Mouse (Mus musculus): ENCODE results near the gene Irgq. TPM values are rescaled to one million over a fixed set of nuclear protein-coding genes. Genes with fewer than 3 reads are reported as not detected.

Gene Irgq
- total RNA-seq, 1 experiment = 6.2 TPM

GRCm38 (mm10) chr7:24587330-24588105, 57.0 kb downstream of the Irgq start, which contains the start of the genes Ethe1 and Zfp575:
TSS of gene Ethe1 (plus strand) at chr7:24587543.
TSS of gene Zfp575 (minus strand) at chr7:24587641.
- H3K4me1 ChIP-seq (ENCODE audit: control insufficient read depth in 2 of 2, insufficient read depth in 2 of 2, low read length in 2 of 2, poor library complexity in 1 of 2) = peaks cover 2 to 7% of the 10 kb centered on the region in 2 experiments; a peak in 2 of 4 replicates
- no peak for DNase-seq (ENCODE audit: low read depth, low spot score)
- no peak within 1 kb of the TSS for H3K27ac ChIP-seq (ENCODE audit: insufficient read depth, low read depth, low read length, poor library complexity, severe bottlenecking)
- no peaks in the 10 kb centered on the region for H3K9me3 ChIP-seq (ENCODE audit: control insufficient read depth, insufficient read depth, low read depth, low read length)
- H3K9ac ChIP-seq (ENCODE audit: insufficient read depth, low read depth, low read length, poor library complexity, severe bottlenecking) = 0 out of 2 replicates have a peak within 1 kb of the TSS, but pooled peaks have one; percentile 15
- TF ChIP-seq ZC3H11A (IDR thresholded peaks at IDR 0.05; ENCODE audit: borderline replicate concordance, low read depth, low read length) (no peak), CHD2 (IDR thresholded peaks at IDR 0.05; ENCODE audit: low read depth, low read length) (no peak), HCFC1 (IDR thresholded peaks at IDR 0.05; ENCODE audit: borderline replicate concordance, insufficient read depth, low read length) (no peak), ZNF384 (IDR thresholded peaks at IDR 0.05; ENCODE audit: low read depth, low read length) (no peak), MAFK (IDR thresholded peaks at IDR 0.05; ENCODE audit: insufficient read depth, low read depth, low read length) (no peak)
- in situ Hi-C loops (cut with MboI; ENCODE audit: low sequenced_read_pairs in 2 of 2, unreplicated experiment in 2 of 2) = no loop called here
- H3K4me3 ChIP-seq (ENCODE audit: insufficient read depth in 1 of 2, low read depth in 1 of 2, low read length in 2 of 2, poor library complexity in 1 of 2, severe bottlenecking in 1 of 2) = peak within 1 kb of the TSS; percentile 35 to 62
- no peaks in the 10 kb centered on the region for H3K36me3 ChIP-seq (ENCODE audit: control insufficient read depth, insufficient read depth, low read length, poor library complexity, severe bottlenecking)

Other genes with a start within 250 kb of the Irgq start
- gene Zfp61, start 229.5 kb upstream of the Irgq start, total RNA-seq (2012; rRNA removed) = 22.4 and 30.4 TPM in 2 replicates
- 5.4 and 8.0 TPM in 2 replicates for gene Zfp94, start 214.0 kb upstream of the Irgq start, total RNA-seq (2012; rRNA removed)
- gene Tescl, start 196.8 kb upstream of the Irgq start, total RNA-seq (2012; rRNA removed) = 2.3 and 2.4 TPM in 2 replicates
- gene Lypd5, start 181.5 kb upstream of the Irgq start, total RNA-seq (2012; rRNA removed) = not detected in 2 replicates
- gene Kcnn4, start 160.4 kb upstream of the Irgq start, total RNA-seq (2012; rRNA removed) = 3.2 and 5.3 TPM in 2 replicates
- 25.7 and 35.7 TPM in 2 replicates for gene Smg9, start 131.1 kb upstream of the Irgq start, total RNA-seq (2012; rRNA removed)
- gene Irgc1, start 78.4 kb upstream of the Irgq start, total RNA-seq (2012; rRNA removed) = 0.16 TPM in 1 of 2 replicates, not detected in the other
- 99.5 and 118 TPM in 2 replicates for gene Plaur, start 68.2 kb upstream of the Irgq start, total RNA-seq (2012; rRNA removed)
- gene Cadm4, start 48.7 kb upstream of the Irgq start, total RNA-seq (2012; rRNA removed) = 10.8 and 21.4 TPM in 2 replicates
- 94.1 and 114 TPM in 2 replicates for gene Zfp428, start 23.7 kb upstream of the Irgq start, total RNA-seq (2012; rRNA removed)
- 1.2 and 1.6 TPM in 2 replicates for gene AC161166.1, start 18.2 kb upstream of the Irgq start, total RNA-seq (2012; rRNA removed)
- gene Pinlyp, start 15.4 kb downstream of the Irgq start, total RNA-seq (2012; rRNA removed) = 0.58 TPM in 1 of 2 replicates, not detected in the other
- 69.7 and 144 TPM in 2 replicates for gene Xrcc1, start 15.6 kb downstream of the Irgq start, total RNA-seq (2012; rRNA removed)
- gene Ethe1, start 56.9 kb downstream of the Irgq start, total RNA-seq (2012; rRNA removed) = 14.3 and 14.7 TPM in 2 replicates
- 0.22 TPM in 1 of 2 replicates, not detected in the other for gene Zfp575, start 57.0 kb downstream of the Irgq start, total RNA-seq (2012; rRNA removed)
- 1.5 and 1.8 TPM in 2 replicates for gene Phldb3, start 80.1 kb downstream of the Irgq start, total RNA-seq (2012; rRNA removed)
- gene Lypd3, start 105.9 kb downstream of the Irgq start, total RNA-seq (2012; rRNA removed) = 0.13 and 0.32 TPM in 2 replicates
- gene Tex101, start 146.0 kb downstream of the Irgq start, total RNA-seq (2012; rRNA removed) = 9.5 and 10.0 TPM in 2 replicates
- gene BC049730, start 178.6 kb downstream of the Irgq start, total RNA-seq (2012; rRNA removed) = not detected in 2 replicates
- not detected in 2 replicates for gene Gm4763, start 196.2 kb downstream of the Irgq start, total RNA-seq (2012; rRNA removed)
- gene Cd177, start 229.6 kb downstream of the Irgq start, total RNA-seq (2012; rRNA removed) = 0.22 TPM in 1 of 2 replicates, not detected in the other
- gene Ceacam10, start 246.5 kb downstream of the Irgq start, total RNA-seq (2012; rRNA removed) = 0.89 and 1.6 TPM in 2 replicates

Data from ES-E14 (cell line).